Mouse (Mus musculus) forebrain, embryonic 13.5 days (tissue): ENCODE data around the gene Nacad. TPM values are rescaled to one million over a fixed set of nuclear protein-coding genes. Genes with fewer than 3 reads are reported as not detected.
A peak's percentile ranks its signal among the peaks of the same experiment; 100 is the strongest.

Experiments
- ATAC-seq: fragments of 200-750 bp; cut with Nextera tagmentation; 2 replicates; pipeline ENCODE4 v1.8.0; 2017
- H3K27ac ChIP-seq: fragments of 300-500 bp; sonication (generic); 2 replicates; pipeline ENCODE4 v1.5.1; 2015; ENCODE audit warnings: inconsistent platforms, mild to moderate bottlenecking, moderate library complexity
- H3K27me3 ChIP-seq: fragments of 300-500 bp; sonication (generic); 2 replicates; pipeline ENCODE4 v1.6.1; 2015; ENCODE audit warnings: mild to moderate bottlenecking, inconsistent platforms
- H3K36me3 ChIP-seq: fragments of 300-500 bp; sonication (generic); 2 replicates; pipeline ENCODE4 v1.6.1; 2015; ENCODE audit warnings: mild to moderate bottlenecking, inconsistent platforms; ENCODE audit not compliant: poor library complexity, severe bottlenecking
- H3K4me1 ChIP-seq: fragments of 300-500 bp; sonication (generic); 2 replicates; pipeline ENCODE4 v1.6.1; 2015; ENCODE audit warnings: inconsistent platforms
- H3K4me2 ChIP-seq: fragments of 300-500 bp; sonication (generic); 2 replicates; pipeline ENCODE4 v1.6.1; 2015; ENCODE audit warnings: inconsistent platforms, mild to moderate bottlenecking, moderate library complexity
- H3K4me3 ChIP-seq: fragments of 300-500 bp; sonication (generic); 2 replicates; pipeline ENCODE4 v1.5.1; 2015; ENCODE audit warnings: mild to moderate bottlenecking, inconsistent platforms
- H3K9ac ChIP-seq: fragments of 300-500 bp; sonication (generic); 2 replicates; pipeline ENCODE4 v1.6.1; 2015; ENCODE audit warnings: mild to moderate bottlenecking, inconsistent platforms
- H3K9me3 ChIP-seq: fragments of 300-500 bp; sonication (generic); replicated peaks from 2 replicates; pipeline ENCODE4 v1.6.1; 2016; ENCODE audit warnings: inconsistent platforms
- WGBS: fragments of 180-500 bp; shearing (Covaris S2); methylation state at CpG from one replicate; pipeline ENCODE4 v1.1.7; 2015; 5-methylcytosine and 5-hydroxymethylcytosine counted together
- polyA plus RNA-seq: library from polyadenylated mRNA; unstranded; fragments of >200 nt; fragmentation: Nextera tagmentation; extraction: Ambion mirVana; gene quantifications from 2 replicates; pipeline ENCODE4 v1.2.1, GENCODE M21; 2015

Gene Nacad
- polyA plus RNA-seq, 1 experiment from 2014 or later = 50.1 TPM

DNA sequence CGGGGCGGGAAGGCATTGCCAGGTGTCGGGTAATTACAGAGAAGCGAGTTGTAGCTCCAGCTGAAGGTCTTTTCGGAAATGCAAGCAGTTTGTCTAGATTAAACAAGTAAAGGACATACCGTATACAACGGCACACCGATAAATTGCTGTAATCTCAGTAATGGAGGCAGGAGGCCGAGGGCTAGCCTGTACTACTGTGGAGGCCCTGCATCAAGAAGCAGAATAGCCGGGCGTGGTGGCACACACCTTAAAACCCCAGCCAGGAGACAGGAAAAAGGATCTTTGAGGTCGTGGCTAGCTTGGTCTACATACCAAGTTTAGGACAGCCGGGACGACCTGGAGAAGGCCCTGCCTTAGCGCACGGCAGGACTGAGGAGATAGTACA is 20.5 kb upstream of the Nacad start:
- no peaks in the 10 kb centered on the region for H3K27me3 ChIP-seq
- peaks cover 30% of the 10 kb centered on the region for H3K36me3 ChIP-seq
- peak overlapping the region; percentile 77 for H3K4me3 ChIP-seq
- peak overlapping the region; percentile 73 for H3K9ac ChIP-seq
- ATAC-seq = peak; percentile 44
- 11% methylated on average over 16 of the region's 16 CpGs for WGBS
- peak overlapping the region; percentile 89 for H3K4me2 ChIP-seq
- H3K27ac ChIP-seq = peak overlapping the region; percentile 83
- peaks cover 25% of the 10 kb centered on the region for H3K4me1 ChIP-seq
- H3K9me3 ChIP-seq = no peaks in the 10 kb centered on the region

DNA sequence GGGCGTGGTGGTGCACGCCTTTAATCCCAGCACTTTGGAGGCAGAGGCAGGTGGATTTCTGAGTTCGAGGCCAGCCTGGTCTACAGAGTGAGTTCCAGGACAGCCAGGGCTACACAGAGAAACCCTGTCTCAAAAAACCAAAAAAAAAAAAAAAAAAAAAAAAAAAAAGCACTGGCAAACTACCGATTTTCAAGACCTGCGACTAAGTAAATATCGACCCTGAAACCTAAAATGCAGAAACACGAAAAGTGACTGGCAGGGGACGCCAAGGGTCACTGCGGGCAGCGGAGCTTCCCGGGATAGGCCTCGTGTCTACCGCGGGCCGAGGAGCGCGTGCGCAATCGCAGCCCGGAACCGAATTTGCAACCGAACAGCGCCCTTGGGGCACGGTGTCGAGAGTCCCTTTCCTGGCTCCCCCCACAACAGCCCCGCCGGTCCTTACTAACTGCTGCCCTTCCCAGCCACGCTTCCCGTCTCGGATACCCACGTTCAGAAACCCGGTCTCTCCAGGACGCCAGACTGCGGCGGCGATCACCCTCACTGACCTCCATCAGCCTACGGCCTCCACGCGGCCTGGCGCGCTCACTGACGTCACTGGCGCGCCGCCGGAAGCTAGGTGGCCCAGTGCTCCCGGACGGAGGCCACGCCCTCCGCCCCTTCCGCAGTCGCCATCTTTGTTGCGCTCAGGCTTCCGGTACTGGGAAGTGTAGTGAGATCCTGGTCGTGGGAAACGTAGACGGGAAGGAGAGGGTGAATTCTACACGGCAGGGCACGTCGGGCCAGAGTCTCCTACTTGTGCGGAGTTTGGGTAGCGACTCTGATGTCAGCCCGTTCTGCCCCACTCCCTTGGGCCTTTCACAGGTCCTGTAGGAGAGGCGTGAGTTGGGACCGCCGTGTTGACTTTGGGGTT is 19.9 kb upstream of the Nacad start, which contains the start of gene Tbrg4:
Gene Tbrg4, minus strand, starts transcription at position 590 of the 910 bp plus-strand sequence.
- Histone ChIP-seq H3K9me3 (no peaks in the 10 kb centered on the region), H3K4me1 (peaks cover 25% of the 10 kb centered on the region), H3K4me3 (peak within 1 kb of the TSS; percentile 77), H3K27ac (peak within 1 kb of the TSS; percentile 83), H3K4me2 (peak within 1 kb of the TSS; percentile 89), H3K27me3 (no peaks in the 10 kb centered on the region), H3K36me3 (peaks cover 36% of the 10 kb centered on the region), H3K9ac (peak within 1 kb of the TSS; percentile 73)
- ATAC-seq = peak; percentile 97
- WGBS = under 1% methylated on average over 66 of the region's 66 CpGs

DNA sequence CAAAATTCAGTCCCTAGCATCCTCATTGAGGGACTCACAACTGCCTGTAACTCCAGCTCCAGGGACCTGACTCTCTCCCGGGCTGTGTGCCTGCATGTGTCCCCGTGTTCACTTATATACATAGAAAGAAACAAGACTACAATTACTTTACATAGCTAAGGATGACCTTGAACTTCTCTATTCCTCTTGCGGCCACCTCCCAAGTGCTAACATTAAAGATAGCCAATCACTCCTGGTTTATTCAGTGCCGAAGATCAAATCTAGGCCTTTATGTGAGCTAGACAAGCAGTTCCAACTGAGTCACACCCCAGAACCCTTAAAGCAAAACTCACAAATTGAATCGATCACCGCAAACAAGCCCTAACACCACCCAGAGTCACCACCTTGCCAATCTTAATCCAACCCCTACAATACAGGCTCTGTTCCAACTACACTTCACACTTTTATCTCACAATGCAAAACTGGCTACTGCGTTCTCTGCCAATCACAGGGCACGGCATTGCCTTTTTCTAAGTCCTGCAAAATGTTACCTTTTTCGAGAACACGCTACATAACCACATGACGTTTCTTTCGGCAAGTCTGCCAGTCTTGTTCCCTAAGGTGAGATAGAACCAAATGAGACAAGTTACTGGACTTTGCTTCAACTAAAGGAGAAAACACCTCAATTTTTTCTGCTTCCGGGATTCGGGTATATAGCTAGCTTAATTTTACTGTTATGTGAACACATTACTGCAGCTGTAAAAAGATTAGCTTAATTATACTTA is 18.9 kb upstream of the Nacad start:
- Histone ChIP-seq H3K9me3 (no peaks in the 10 kb centered on the region), H3K4me1 (peaks cover 25% of the 10 kb centered on the region), H3K27ac (no peak overlapping the region), H3K36me3 (peaks cover 46% of the 10 kb centered on the region), H3K27me3 (no peaks in the 10 kb centered on the region), H3K4me2 (peak overlapping the region; percentile 89), H3K4me3 (peak overlapping the region; percentile 77), H3K9ac (peak overlapping the region; percentile 73)
- 75% methylated on average over 14 of the region's 14 CpGs for WGBS
- ATAC-seq = no peak

DNA sequence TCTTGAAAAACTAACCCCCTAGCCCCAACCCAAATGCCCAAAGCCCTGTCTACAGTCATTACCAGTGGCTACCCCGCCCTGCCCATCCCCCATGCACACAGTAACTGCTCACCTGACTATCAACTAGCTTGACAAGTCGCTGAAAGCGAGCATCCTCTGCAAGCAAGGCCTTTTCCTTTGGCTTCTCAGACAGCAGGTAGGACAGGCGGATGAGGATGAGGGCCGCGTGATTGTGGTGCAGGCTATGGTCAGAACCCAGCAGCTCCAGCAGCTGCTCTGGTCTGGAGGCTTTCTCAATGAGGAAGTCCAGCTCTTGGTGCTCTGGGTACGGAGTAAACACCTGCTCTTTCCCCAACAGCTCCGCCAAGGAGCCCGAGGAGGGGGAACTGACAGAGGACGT is 17.9 kb upstream of the Nacad start:
- no peaks in the 10 kb centered on the region for H3K9me3 ChIP-seq
- 0 out of 2 replicates have a peak overlapping the region, but pooled peaks have one; percentile 32 for H3K9ac ChIP-seq
- no peak overlapping the region for H3K27ac ChIP-seq
- no peaks in the 10 kb centered on the region for H3K27me3 ChIP-seq
- 0 out of 2 replicates have a peak overlapping the region, but pooled peaks have one; percentile 77 for H3K4me3 ChIP-seq
- no peak for ATAC-seq
- H3K4me1 ChIP-seq = peaks cover 25% of the 10 kb centered on the region
- 92% methylated on average over 10 of the region's 10 CpGs for WGBS
- no peak overlapping the region for H3K4me2 ChIP-seq
- H3K36me3 ChIP-seq = peaks cover 56% of the 10 kb centered on the region

DNA sequence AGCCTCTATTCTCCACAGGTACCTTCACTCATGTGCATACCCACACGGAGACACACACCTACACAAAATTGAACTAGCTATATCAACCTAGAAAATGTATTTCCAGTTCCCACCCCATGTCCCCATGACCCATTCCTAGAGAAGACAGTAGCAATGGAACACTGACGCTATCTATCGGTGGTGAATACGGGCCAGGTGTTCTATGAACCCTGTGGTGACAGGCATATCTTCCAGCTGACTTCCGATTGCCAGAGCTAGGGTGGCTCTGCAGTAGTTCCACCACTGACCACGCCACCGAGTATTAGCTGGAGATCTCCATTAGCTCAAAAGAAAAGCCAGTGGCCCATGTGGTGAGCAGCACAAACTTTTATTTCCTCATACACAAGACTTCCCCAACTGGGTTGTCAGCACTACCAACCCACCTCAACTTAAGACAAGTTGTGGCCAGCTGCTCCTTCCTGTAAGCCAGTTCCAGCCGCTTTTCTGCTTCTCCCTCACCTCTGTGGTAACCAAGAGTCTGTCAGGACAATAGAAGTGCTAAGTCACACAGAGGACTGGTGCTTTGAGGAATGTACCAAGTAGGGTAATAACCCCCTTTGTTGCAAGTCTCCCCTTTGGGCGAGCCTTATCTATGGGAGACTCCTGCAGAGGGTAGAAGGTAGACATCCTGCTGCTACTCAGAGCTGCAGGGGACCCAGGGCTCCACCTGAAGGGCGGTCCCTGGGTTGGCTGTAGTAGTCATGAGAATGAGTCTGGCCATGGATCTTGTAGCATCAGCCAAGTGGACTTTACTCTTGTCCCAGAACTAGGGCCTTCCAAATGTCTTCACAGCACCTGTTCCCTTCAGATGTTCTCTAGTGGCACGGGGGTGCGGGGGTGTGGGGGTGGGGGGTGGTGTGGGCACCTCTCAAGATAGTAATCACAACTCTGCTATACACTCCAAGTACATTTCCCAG is 9.7 kb upstream of the Nacad start:
- Histone ChIP-seq H3K9me3 (no peaks in the 10 kb centered on the region), H3K36me3 (peaks cover 95% of the 10 kb centered on the region), H3K27ac (no peak overlapping the region), H3K4me1 (no peaks in the 10 kb centered on the region), H3K27me3 (no peaks in the 10 kb centered on the region), H3K4me3 (no peak overlapping the region), H3K4me2 (no peak overlapping the region), H3K9ac (no peak overlapping the region)
- no peak for ATAC-seq
- WGBS = 95% methylated on average over 12 of the region's 12 CpGs

DNA sequence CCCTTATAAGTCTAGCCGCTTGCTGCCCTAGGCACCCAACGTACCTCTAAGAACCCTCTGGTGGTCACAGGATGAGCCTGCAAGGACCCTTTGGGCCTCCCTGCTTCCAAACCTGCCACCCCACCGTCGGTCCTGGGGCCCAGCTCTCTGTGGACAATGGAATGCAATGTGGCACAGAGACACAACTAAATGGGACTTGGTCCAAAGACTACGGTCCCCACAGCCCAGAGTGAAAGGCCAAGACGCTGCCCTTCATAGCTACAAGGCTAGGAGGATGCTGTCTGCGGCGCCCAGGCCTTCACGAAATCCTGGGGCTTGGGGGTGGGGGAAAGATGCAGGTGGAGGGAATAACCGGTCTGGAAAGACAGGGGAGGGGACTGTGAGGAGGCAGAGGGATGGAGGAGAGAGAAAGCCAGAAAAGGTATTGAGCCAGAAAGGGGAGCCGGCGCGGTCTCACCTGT is 802 bp downstream of the Nacad start:
- 0 out of 2 replicates have a peak, but pooled peaks have one; percentile 0 for ATAC-seq
- Histone ChIP-seq H3K4me2 (peak overlapping the region; percentile 86), H3K27me3 (no peaks in the 10 kb centered on the region), H3K4me3 (peak overlapping the region; percentile 64), H3K9me3 (no peaks in the 10 kb centered on the region), H3K4me1 (peaks cover 51% of the 10 kb centered on the region), H3K9ac (peak overlapping the region; percentile 83), H3K27ac (peak overlapping the region; percentile 97), H3K36me3 (peaks cover 30% of the 10 kb centered on the region)
- WGBS = 8% methylated on average over 13 of the region's 13 CpGs

DNA sequence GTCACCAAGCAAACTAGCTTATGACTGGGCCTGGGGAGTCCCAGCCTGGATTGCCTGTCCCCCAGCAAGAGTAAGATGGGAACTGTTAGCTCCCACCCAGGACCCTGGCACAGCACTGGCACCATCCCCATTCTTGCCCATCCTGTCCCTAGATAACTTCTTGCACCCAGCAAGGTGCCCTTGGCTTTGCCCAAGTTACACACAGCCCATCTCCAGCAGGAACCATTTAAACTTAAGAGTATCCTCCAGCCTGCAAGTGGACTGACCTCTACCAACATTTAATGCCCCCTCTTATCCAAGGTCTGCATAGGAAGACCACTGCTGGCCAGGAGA is 1.3 kb downstream of the Nacad start:
- no peak for ATAC-seq
- Histone ChIP-seq H3K9ac (peak overlapping the region; percentile 83), H3K4me1 (peaks cover 55% of the 10 kb centered on the region), H3K4me2 (peak overlapping the region; percentile 86), H3K36me3 (peaks cover 34% of the 10 kb centered on the region), H3K27me3 (no peaks in the 10 kb centered on the region), H3K9me3 (no peaks in the 10 kb centered on the region), H3K27ac (peak overlapping the region; percentile 97), H3K4me3 (peak overlapping the region; percentile 64)

DNA sequence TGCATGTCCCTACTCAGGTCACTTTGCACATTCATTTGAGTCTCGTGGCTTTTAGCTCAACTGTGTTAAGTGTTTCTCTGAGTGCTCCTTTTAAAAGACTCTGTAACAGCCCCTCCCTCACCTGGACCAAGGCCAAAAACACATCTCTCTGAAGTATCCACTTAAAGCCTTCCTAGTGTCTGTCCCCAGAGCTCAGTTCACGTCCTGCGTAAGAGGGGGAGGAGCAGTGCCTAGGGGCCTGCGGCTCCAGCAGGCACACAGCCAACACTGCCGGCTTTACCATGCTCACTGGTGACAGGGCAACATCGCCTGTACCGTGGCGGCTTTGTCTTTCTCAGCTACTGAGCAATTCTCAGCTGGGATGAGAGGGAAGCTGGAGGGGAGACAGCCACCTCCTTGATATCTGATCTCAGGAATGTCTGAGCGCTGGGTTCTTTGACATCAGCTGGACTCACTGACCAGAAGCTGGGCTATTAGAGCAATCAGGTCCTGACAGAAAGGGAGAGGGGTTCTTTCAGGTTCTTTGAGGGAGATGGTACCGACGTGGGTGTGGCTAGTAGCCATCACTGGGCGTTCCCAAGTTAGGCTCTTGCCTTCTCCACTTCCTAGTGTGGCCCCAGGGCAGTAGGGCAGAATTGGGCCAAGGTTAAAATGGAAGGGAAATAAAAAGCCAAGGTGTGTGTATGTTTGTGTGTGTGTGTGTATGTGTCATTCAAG is 1.8 kb downstream of the Nacad start:
- Histone ChIP-seq H3K4me2 (peak overlapping the region; percentile 86), H3K4me1 (peaks cover 61% of the 10 kb centered on the region), H3K27me3 (no peaks in the 10 kb centered on the region), H3K36me3 (peaks cover 35% of the 10 kb centered on the region), H3K4me3 (peak overlapping the region; percentile 64), H3K27ac (peak overlapping the region; percentile 97), H3K9ac (peak overlapping the region; percentile 83), H3K9me3 (no peaks in the 10 kb centered on the region)
- peak; percentile 52 for ATAC-seq
- 10% methylated on average over 12 of the region's 12 CpGs for WGBS

DNA sequence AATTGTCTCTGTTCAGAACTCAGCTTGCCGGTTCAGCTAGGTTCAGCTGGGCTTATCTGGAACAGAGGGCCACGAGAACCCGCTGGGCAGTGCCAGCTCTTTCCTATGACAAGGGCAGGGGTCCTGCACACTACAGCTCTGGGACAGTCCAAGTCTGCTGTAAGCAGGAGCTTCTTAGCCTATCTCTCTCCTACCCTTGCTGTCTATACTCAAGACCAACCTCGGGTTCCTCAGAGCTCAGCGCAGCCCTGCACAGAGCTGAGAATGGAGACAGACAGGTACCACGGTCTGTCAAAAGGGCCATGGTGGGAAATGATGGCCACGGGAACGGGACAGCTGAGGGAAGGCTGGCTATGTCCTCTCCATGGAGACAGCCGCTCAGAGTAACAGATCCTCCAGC is 2.6 kb downstream of the Nacad start:
- peak overlapping the region; percentile 86 for H3K4me2 ChIP-seq
- H3K36me3 ChIP-seq = peaks cover 37% of the 10 kb centered on the region
- 80% methylated on average over 9 of the region's 9 CpGs for WGBS
- H3K27ac ChIP-seq = peak overlapping the region; percentile 97; the same call in 1 of the 2 replicates
- H3K9ac ChIP-seq = peak overlapping the region; percentile 83
- no peak for ATAC-seq
- H3K9me3 ChIP-seq = no peaks in the 10 kb centered on the region
- H3K4me1 ChIP-seq = peaks cover 69% of the 10 kb centered on the region
- H3K4me3 ChIP-seq = peak overlapping the region; percentile 64
- no peaks in the 10 kb centered on the region for H3K27me3 ChIP-seq

DNA sequence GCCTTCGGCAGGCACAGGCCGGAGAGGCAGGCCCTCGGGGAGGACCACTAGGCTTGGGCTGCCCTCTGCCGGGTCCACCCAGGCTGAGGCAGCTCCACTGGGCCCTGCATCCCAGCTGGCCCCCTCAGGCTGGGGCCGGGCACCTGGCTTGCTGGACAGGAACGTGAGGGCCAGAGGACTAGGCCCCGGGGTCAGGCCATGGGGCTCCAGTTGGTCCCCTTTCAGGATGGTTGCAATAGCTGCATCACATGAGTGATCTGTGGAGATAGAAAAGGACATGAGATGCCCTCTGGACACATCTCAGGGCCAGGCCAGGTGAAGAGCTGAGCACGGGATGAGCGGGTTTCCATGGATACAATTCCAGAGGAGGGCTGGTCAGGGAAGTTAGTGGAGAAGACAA is 3.2 kb downstream of the Nacad start:
- peaks cover 43% of the 10 kb centered on the region for H3K36me3 ChIP-seq
- peaks cover 72% of the 10 kb centered on the region for H3K4me1 ChIP-seq
- H3K4me3 ChIP-seq = peak overlapping the region; percentile 64; the same call in 1 of the 2 replicates
- no peaks in the 10 kb centered on the region for H3K27me3 ChIP-seq
- no peak overlapping the region for H3K9ac ChIP-seq
- 0 out of 2 replicates have a peak overlapping the region, but pooled peaks have one; percentile 97 for H3K27ac ChIP-seq
- peak overlapping the region; percentile 86 for H3K4me2 ChIP-seq
- H3K9me3 ChIP-seq = no peaks in the 10 kb centered on the region
- WGBS = 77% methylated on average over 9 of the region's 9 CpGs
- ATAC-seq = no peak
